9 mouse cellular contexts compared by ENCODE assay signal in genomic region chr15:28154822-28155501, GRCm38 (mm10). TPM values are rescaled to one million over a fixed set of nuclear protein-coding genes. Genes with fewer than 3 reads are reported as not detected.
A peak's percentile ranks its signal among the peaks of the same experiment; 100 is the strongest.
DNase-seq lines count a peak whose midpoint lies in the region; ATAC-seq and TF ChIP-seq lines count a peak whose summit lies in the region.
"Had no signal": no experiment of that assay in that cellular context is flagged by ENCODE, and none has a peak within 500 bp of the region (broad histone marks: within the 10 kb centered on the region; RNA-seq: fewer than 3 reads in every experiment).

No protein-coding gene starts in this region.

- H3K36me3 ChIP-seq in embryonic facial prominence, embryonic 15.5 days = no peaks in the 10 kb centered on the region
- H3K36me3 ChIP-seq in hindbrain, embryonic 11.5 days (ENCODE audit: control insufficient read depth, insufficient read depth, low read length) = no peaks in the 10 kb centered on the region
- H3K36me3 ChIP-seq in stomach, postnatal 0 days (ENCODE audit: control insufficient read depth, insufficient read depth, low read length) = no peaks in the 10 kb centered on the region

- no peak overlapping the region for H3K27ac ChIP-seq in embryonic facial prominence, embryonic 15.5 days (replicated peaks)
- no peak overlapping the region for H3K27ac ChIP-seq in hindbrain, embryonic 11.5 days (ENCODE audit: low read depth, low read length)
- H3K27ac ChIP-seq in stomach, postnatal 0 days (replicated peaks) = no peak overlapping the region

- peak overlapping the region; percentile 38 for H3K4me3 ChIP-seq in embryonic facial prominence, embryonic 15.5 days (replicated peaks)
- H3K4me3 ChIP-seq in hindbrain, embryonic 11.5 days (ENCODE audit: low read depth, low read length) = peak overlapping the region; percentile 17; the same call in 1 of the 2 replicates
- peak overlapping the region; percentile 29 for H3K4me3 ChIP-seq in stomach, postnatal 0 days (ENCODE audit: low read depth, low read length)
- H3K4me3 ChIP-seq: myocyte had no signal

- WGBS in embryonic facial prominence, embryonic 15.5 days = 5% methylated on average over 26 of the region's 27 CpGs
- WGBS in hindbrain, embryonic 11.5 days = 5% methylated on average over 26 of the region's 27 CpGs
- 5% methylated on average over 27 of the region's 27 CpGs for WGBS in stomach, postnatal 0 days

- peak; percentile 22 for DNase-seq in thymus, postnatal 4 days
- DNase-seq in thymus, postnatal 25 days = no peak
- DNase-seq in hindbrain, embryonic 11.5 days (ENCODE audit: low spot score) = peak; percentile 72
- DNase-seq in left cerebral cortex, adult 11 months (ENCODE audit: low spot score) = peak; percentile 34
- DNase-seq in mesoderm, embryonic 11.5 days (ENCODE audit: low read depth, low spot score) = peak; percentile 74
- peak; percentile 54 for DNase-seq in stomach, postnatal 0 days (ENCODE audit: low spot score)
- DNase-seq in B cell, adult 2 months = no peak

- H3K9me3 ChIP-seq in embryonic facial prominence, embryonic 15.5 days (replicated peaks) = no peaks in the 10 kb centered on the region
- H3K9me3 ChIP-seq in hindbrain, embryonic 11.5 days (ENCODE audit: control insufficient read depth, low read length) = no peaks in the 10 kb centered on the region
- H3K9me3 ChIP-seq in stomach, postnatal 0 days (ENCODE audit: control insufficient read depth, low read length) = no peaks in the 10 kb centered on the region

- H3K27me3 ChIP-seq in embryonic facial prominence, embryonic 15.5 days = no peaks in the 10 kb centered on the region
- no peaks in the 10 kb centered on the region; the same call in 1 of the 2 replicates for H3K27me3 ChIP-seq in hindbrain, embryonic 11.5 days (ENCODE audit: control insufficient read depth, insufficient read depth, low read length)
- H3K27me3 ChIP-seq in stomach, postnatal 0 days (ENCODE audit: control insufficient read depth, insufficient read depth, low read length) = no peaks in the 10 kb centered on the region

- TF ChIP-seq CTCF in stomach, postnatal 0 days (IDR thresholded peaks at IDR 0.05; ENCODE audit: low read depth) = peak; percentile 58

- H3K4me2 ChIP-seq in embryonic facial prominence, embryonic 15.5 days (replicated peaks) = peak overlapping the region; percentile 75
- H3K4me2 ChIP-seq in hindbrain, embryonic 11.5 days (replicated peaks; ENCODE audit: low read depth, low read length) = peak overlapping the region; percentile 48
- H3K4me2 ChIP-seq in stomach, postnatal 0 days (replicated peaks; ENCODE audit: low read depth) = peak overlapping the region; percentile 48

- TF ChIP-seq EP300 in stomach, postnatal 0 days (optimal IDR thresholded peaks at IDR 0.05) = no peak

- ATAC-seq in embryonic facial prominence, embryonic 15.5 days (ENCODE audit: insufficient number of reproducible peaks, low FRiP score, low TSS enrichment, low read depth) = peak; percentile 37; the same call in 1 of the 2 replicates
- peak; percentile 93 for ATAC-seq in hindbrain, embryonic 11.5 days (ENCODE audit: low FRiP score)
- peak; percentile 55; the same call in 1 of the 2 replicates for ATAC-seq in stomach, postnatal 0 days (ENCODE audit: low FRiP score, low TSS enrichment)

- H3K4me1 ChIP-seq in embryonic facial prominence, embryonic 15.5 days = peaks cover 13% of the 10 kb centered on the region
- peaks cover 4% of the 10 kb centered on the region; the same call in 1 of the 2 replicates for H3K4me1 ChIP-seq in hindbrain, embryonic 11.5 days (replicated peaks; ENCODE audit: control insufficient read depth, insufficient read depth, low read length)
- H3K4me1 ChIP-seq in stomach, postnatal 0 days (replicated peaks; ENCODE audit: control insufficient read depth, insufficient read depth) = no peaks in the 10 kb centered on the region

- H3K9ac ChIP-seq in embryonic facial prominence, embryonic 15.5 days = 0 out of 2 replicates have a peak overlapping the region, but pooled peaks have one; percentile 6
- no peak overlapping the region for H3K9ac ChIP-seq in hindbrain, embryonic 11.5 days (ENCODE audit: low read depth, low read length)
- H3K9ac ChIP-seq in stomach, postnatal 0 days (ENCODE audit: low read length) = no peak overlapping the region

RNA-seq across cellular contexts. Expression of gene Dnah5, which starts 48.6 kb away (rescaled TPM):
- 0.60 and 1.0 TPM in 2 replicates for polyA plus RNA-seq in embryonic facial prominence, embryonic 15.5 days (2015; fragmentation: Nextera tagmentation; extraction: Ambion mirVana)
- 0.18 and 0.49 TPM in 2 replicates for polyA plus RNA-seq in hindbrain, embryonic 11.5 days (2014; fragmentation: Nextera tagmentation; extraction: Ambion mirVana)
- polyA plus RNA-seq in stomach, postnatal 0 days (2015; fragmentation: Nextera tagmentation; extraction: Ambion mirVana) = 0.01 TPM in 2 replicates

Comparison
In these comparisons a context has a peak if more than half of its experiments do, and no peak if none do; other contexts are left out.
1. DNase-seq: peak in thymus, postnatal 4 days (single experiment), hindbrain, embryonic 11.5 days (single experiment), left cerebral cortex, adult 11 months (single experiment), mesoderm, embryonic 11.5 days (single experiment) and stomach, postnatal 0 days (single experiment); none in thymus, postnatal 25 days (single experiment) and B cell, adult 2 months (0 of 2).
2. ATAC-seq: peak in every context shown above with its lines; median percentile 93 in hindbrain, embryonic 11.5 days; 55 in stomach, postnatal 0 days; 37 in embryonic facial prominence, embryonic 15.5 days.
3. Peak in every context shown above with its lines, with median percentiles within 50 percentile points of each other: H3K4me2 ChIP-seq and H3K4me3 ChIP-seq.